Mouse (Mus musculus): ENCODE measurements at regions not wholly inside any gene's neighbourhood (a gene's known extent, or its start where the extent isn't known, plus 50 kb on each side); places are given as distances from the start of the nearest gene placed in this dataset.

GRCm38 (mm10) chr5:142327261-142327660 lies 74.0 kb upstream of the Foxk1 start:
- H3K9me3 ChIP-seq, result no peaks in the 10 kb centered on the region
- no peak overlapping the region for H3K9ac ChIP-seq (replicated peaks)
- no peak overlapping the region for H3K27ac ChIP-seq
- no peak for ATAC-seq (ENCODE audit: insufficient number of reproducible peaks, insufficient read depth, low FRiP score, low TSS enrichment, low read depth)
- WGBS, result 66% methylated on average over 6 of the region's 6 CpGs
- H3K27me3 ChIP-seq, result no peaks in the 10 kb centered on the region
- H3K36me3 ChIP-seq, result no peaks in the 10 kb centered on the region
- no peak overlapping the region for H3K4me3 ChIP-seq (replicated peaks)
- H3K4me1 ChIP-seq (replicated peaks), result no peaks in the 10 kb centered on the region
- no peak overlapping the region for H3K4me2 ChIP-seq

GRCm38 (mm10) chr5:142329724-142330520 lies 71.4 kb upstream of the Foxk1 start:
- Histone ChIP-seq H3K4me2 (no peak overlapping the region), H3K9me3 (no peaks in the 10 kb centered on the region), H3K9ac (replicated peaks) (no peak overlapping the region), H3K4me1 (replicated peaks) (no peaks in the 10 kb centered on the region), H3K27me3 (no peaks in the 10 kb centered on the region), H3K4me3 (replicated peaks) (no peak overlapping the region), H3K36me3 (no peaks in the 10 kb centered on the region), H3K27ac (no peak overlapping the region)
- WGBS, result 78% methylated on average over 7 of the region's 7 CpGs
- ATAC-seq (ENCODE audit: insufficient number of reproducible peaks, insufficient read depth, low FRiP score, low TSS enrichment, low read depth), result no peak

- Histone ChIP-seq H3K4me1 (replicated peaks) (no peaks in the 10 kb centered on the region), H3K4me3 (replicated peaks) (no peak overlapping the region), H3K9ac (replicated peaks) (no peak overlapping the region), H3K27ac (no peak overlapping the region), H3K9me3 (no peaks in the 10 kb centered on the region), H3K27me3 (no peaks in the 10 kb centered on the region), H3K36me3 (no peaks in the 10 kb centered on the region), H3K4me2 (no peak overlapping the region)
- no peak for ATAC-seq (ENCODE audit: insufficient number of reproducible peaks, insufficient read depth, low FRiP score, low TSS enrichment, low read depth)
- 56% methylated on average over 9 of the region's 9 CpGs for WGBS
Measured at GRCm38 (mm10) chr5:142332744-142333143, 68.6 kb upstream of the Foxk1 start.

- no peak for ATAC-seq (ENCODE audit: insufficient number of reproducible peaks, insufficient read depth, low FRiP score, low TSS enrichment, low read depth)
- Histone ChIP-seq H3K4me3 (replicated peaks) (no peak overlapping the region), H3K27me3 (no peaks in the 10 kb centered on the region), H3K27ac (no peak overlapping the region), H3K4me1 (replicated peaks) (peaks cover 6% of the 10 kb centered on the region; the same call in 1 of the 2 replicates), H3K4me2 (no peak overlapping the region), H3K36me3 (no peaks in the 10 kb centered on the region), H3K9me3 (no peaks in the 10 kb centered on the region), H3K9ac (replicated peaks) (no peak overlapping the region)
- WGBS, result 85% methylated on average over 6 of the region's 6 CpGs
Measured at GRCm38 (mm10) chr5:142337436-142337835, 63.9 kb upstream of the Foxk1 start.

GRCm38 (mm10) chr5:142338051-142338450 lies 63.2 kb upstream of the Foxk1 start:
- 69% methylated on average over 11 of the region's 11 CpGs for WGBS
- H3K27ac ChIP-seq, result no peak overlapping the region
- no peak overlapping the region for H3K4me2 ChIP-seq
- no peak for ATAC-seq (ENCODE audit: insufficient number of reproducible peaks, insufficient read depth, low FRiP score, low TSS enrichment, low read depth)
- H3K4me3 ChIP-seq (replicated peaks), result no peak overlapping the region
- H3K4me1 ChIP-seq (replicated peaks), result peaks cover 6% of the 10 kb centered on the region; the same call in 1 of the 2 replicates
- no peaks in the 10 kb centered on the region for H3K36me3 ChIP-seq
- no peaks in the 10 kb centered on the region for H3K27me3 ChIP-seq
- no peaks in the 10 kb centered on the region for H3K9me3 ChIP-seq
- H3K9ac ChIP-seq (replicated peaks), result no peak overlapping the region

GRCm38 (mm10) chr5:142340205-142341025 lies 60.9 kb upstream of the Foxk1 start:
- no peak overlapping the region for H3K9ac ChIP-seq (replicated peaks)
- no peak overlapping the region for H3K4me3 ChIP-seq (replicated peaks)
- no peaks in the 10 kb centered on the region for H3K27me3 ChIP-seq
- H3K9me3 ChIP-seq, result no peaks in the 10 kb centered on the region
- H3K4me2 ChIP-seq, result no peak overlapping the region
- H3K36me3 ChIP-seq, result no peaks in the 10 kb centered on the region
- peaks cover 6% of the 10 kb centered on the region; the same call in 1 of the 2 replicates for H3K4me1 ChIP-seq (replicated peaks)
- no peak for ATAC-seq (ENCODE audit: insufficient number of reproducible peaks, insufficient read depth, low FRiP score, low TSS enrichment, low read depth)
- WGBS, result 55% methylated on average over 14 of the region's 14 CpGs
- no peak overlapping the region for H3K27ac ChIP-seq

- H3K9ac ChIP-seq (replicated peaks), result no peak overlapping the region
- no peaks in the 10 kb centered on the region for H3K36me3 ChIP-seq
- no peaks in the 10 kb centered on the region for H3K27me3 ChIP-seq
- H3K4me3 ChIP-seq (replicated peaks), result no peak overlapping the region
- WGBS, result 71% methylated on average over 3 of the region's 3 CpGs
- H3K9me3 ChIP-seq, result no peaks in the 10 kb centered on the region
- no peak overlapping the region for H3K27ac ChIP-seq
- ATAC-seq (ENCODE audit: insufficient number of reproducible peaks, insufficient read depth, low FRiP score, low TSS enrichment, low read depth), result no peak
- peaks cover 6% of the 10 kb centered on the region; the same call in 1 of the 2 replicates for H3K4me1 ChIP-seq (replicated peaks)
- no peak overlapping the region for H3K4me2 ChIP-seq
Measured at GRCm38 (mm10) chr5:142341026-142341432, 60.3 kb upstream of the Foxk1 start.

GRCm38 (mm10) chr5:142346454-142346853 lies 54.8 kb upstream of the Foxk1 start:
- H3K36me3 ChIP-seq, result no peaks in the 10 kb centered on the region
- H3K9ac ChIP-seq (replicated peaks), result no peak overlapping the region
- 95% methylated on average over 1 of the region's 1 CpGs for WGBS
- H3K9me3 ChIP-seq, result 0 out of 2 replicates have a peak, but pooled peaks cover 6% of the 10 kb centered on the region
- no peak overlapping the region for H3K27ac ChIP-seq
- ATAC-seq (ENCODE audit: insufficient number of reproducible peaks, insufficient read depth, low FRiP score, low TSS enrichment, low read depth), result no peak
- H3K4me3 ChIP-seq (replicated peaks), result no peak overlapping the region
- H3K4me1 ChIP-seq (replicated peaks), result no peaks in the 10 kb centered on the region
- no peaks in the 10 kb centered on the region for H3K27me3 ChIP-seq
- H3K4me2 ChIP-seq, result no peak overlapping the region

GRCm38 (mm10) chr5:142350574-142350973 lies 50.7 kb upstream of the Foxk1 start:
- 52% methylated on average over 5 of the region's 5 CpGs for WGBS
- H3K9ac ChIP-seq (replicated peaks), result no peak overlapping the region

More at GRCm38 (mm10) chr5:142350574-142350973, 50.7 kb upstream of the Foxk1 start:
- 0 out of 2 replicates have a peak, but pooled peaks cover 6% of the 10 kb centered on the region for H3K9me3 ChIP-seq
- no peaks in the 10 kb centered on the region for H3K27me3 ChIP-seq
- no peak for ATAC-seq (ENCODE audit: insufficient number of reproducible peaks, insufficient read depth, low FRiP score, low TSS enrichment, low read depth)
- no peaks in the 10 kb centered on the region for H3K4me1 ChIP-seq (replicated peaks)
- no peak overlapping the region for H3K4me3 ChIP-seq (replicated peaks)
- no peak overlapping the region for H3K4me2 ChIP-seq
- no peak overlapping the region for H3K27ac ChIP-seq
- no peaks in the 10 kb centered on the region for H3K36me3 ChIP-seq

Data from limb, embryonic 12.5 days (tissue).